Comparison of ENCODE assay signal across 12 mouse cellular contexts in the genomic region with DNA sequence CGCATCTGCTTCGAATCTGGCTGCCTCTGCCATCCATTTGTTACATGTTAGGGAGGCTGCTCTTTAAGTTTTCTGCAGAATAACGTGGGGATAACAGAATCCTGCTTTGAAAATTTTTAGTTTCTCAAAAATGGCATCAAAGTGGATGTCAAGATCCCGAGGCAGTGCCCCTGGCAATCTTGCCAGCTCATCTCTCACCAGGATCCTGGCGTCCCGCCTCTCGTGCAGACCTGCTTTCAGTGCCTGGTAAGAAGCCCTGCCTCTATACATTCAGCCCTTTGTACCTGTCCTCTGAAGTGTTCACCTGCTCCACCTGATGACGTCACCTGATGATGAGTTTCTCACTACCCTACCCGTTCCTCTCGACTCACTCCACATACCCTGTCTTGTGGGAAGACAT.
DNase-seq lines count a peak whose midpoint lies in the region.
"Had no signal": no experiment of that assay in that cellular context is flagged by ENCODE, and none has a peak within 500 bp of the region (broad histone marks: within the 10 kb centered on the region; RNA-seq: fewer than 3 reads in every experiment).

No protein-coding gene starts in this region.

- intact Hi-C loops in left cerebral cortex, postnatal 4 days (cut with DNase I), result no loop called here
- intact Hi-C loops in left cerebral cortex, postnatal 25 days (cut with DNase I), result no loop called here

- peak; percentile 48 to 61 for DNase-seq in cerebellum, postnatal 14 days
- DNase-seq in cerebellum, adult 18-20 months, result no peak
- peak; percentile 5 for DNase-seq in gastrocnemius, postnatal 10 days
- no peak for DNase-seq in gastrocnemius, postnatal 25 days
- DNase-seq in left cerebral cortex, postnatal 4 days, result peak; percentile 31
- DNase-seq in left cerebral cortex, postnatal 25 days (ENCODE audit: low spot score in 2 of 2), result no peak
- DNase-seq: adrenal gland, adult 2 months; adrenal gland, postnatal 10 days; adrenal gland, postnatal 25 days; cerebellum, adult 11 months; cerebellum, adult 8-10 months; embryo, embryonic 11 days had no signal

Comparison
In these comparisons a context has a peak if more than half of its experiments do, and no peak if none do; other contexts are left out.
1. DNase-seq: peak in cerebellum, postnatal 14 days (2 of 2), gastrocnemius, postnatal 10 days (single experiment) and left cerebral cortex, postnatal 4 days (single experiment); none in cerebellum, adult 18-20 months (0 of 2), gastrocnemius, postnatal 25 days (single experiment) and left cerebral cortex, postnatal 25 days (0 of 2).